Mouse (Mus musculus): ENCODE results near the gene Krt18. TPM values are rescaled to one million over a fixed set of nuclear protein-coding genes. Genes with fewer than 3 reads are reported as not detected.
"Not testable (repeated sequence)": the region's sequence is repeated elsewhere in the genome, so short reads cannot be mapped to it uniquely, and the experiment has no call there.

The Krt18 gene
- total RNA-seq, 2 experiments from 2014 or later: 2.8 to 3.7 TPM

DNA sequence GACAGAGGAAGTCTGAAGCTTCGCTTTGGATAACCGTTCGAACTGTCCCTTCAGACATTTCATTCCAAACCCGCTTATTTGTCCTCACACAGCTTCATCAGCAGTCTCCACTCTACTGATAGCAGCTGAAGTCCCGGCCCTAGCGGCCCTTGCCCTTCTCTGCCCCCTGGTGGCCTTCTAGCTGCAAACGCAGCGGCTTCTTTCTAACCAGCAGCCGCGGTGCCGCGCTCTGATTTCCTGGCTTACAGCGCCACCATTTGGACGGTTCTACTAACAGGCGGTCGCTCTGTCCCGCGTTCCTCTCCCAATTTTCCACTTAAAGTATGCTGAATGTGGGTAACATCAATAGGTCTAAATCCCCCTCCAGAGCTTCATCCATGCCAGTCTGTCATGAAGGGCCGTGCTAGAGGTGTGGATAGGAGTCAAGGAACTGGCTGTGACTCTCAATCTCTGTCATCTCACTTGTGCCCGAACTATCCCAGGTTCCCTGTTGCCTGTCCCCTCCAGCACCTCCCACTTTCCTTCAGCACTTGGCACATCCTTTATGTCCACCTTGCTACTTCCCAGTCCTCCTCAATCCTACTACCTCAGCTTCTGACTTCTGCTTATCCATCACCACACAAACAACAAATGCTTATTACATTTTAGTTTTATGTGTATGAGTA lies 37.8 kb downstream of the Krt18 start:
- peak; percentile 93 to 96 for DNase-seq

DNA sequence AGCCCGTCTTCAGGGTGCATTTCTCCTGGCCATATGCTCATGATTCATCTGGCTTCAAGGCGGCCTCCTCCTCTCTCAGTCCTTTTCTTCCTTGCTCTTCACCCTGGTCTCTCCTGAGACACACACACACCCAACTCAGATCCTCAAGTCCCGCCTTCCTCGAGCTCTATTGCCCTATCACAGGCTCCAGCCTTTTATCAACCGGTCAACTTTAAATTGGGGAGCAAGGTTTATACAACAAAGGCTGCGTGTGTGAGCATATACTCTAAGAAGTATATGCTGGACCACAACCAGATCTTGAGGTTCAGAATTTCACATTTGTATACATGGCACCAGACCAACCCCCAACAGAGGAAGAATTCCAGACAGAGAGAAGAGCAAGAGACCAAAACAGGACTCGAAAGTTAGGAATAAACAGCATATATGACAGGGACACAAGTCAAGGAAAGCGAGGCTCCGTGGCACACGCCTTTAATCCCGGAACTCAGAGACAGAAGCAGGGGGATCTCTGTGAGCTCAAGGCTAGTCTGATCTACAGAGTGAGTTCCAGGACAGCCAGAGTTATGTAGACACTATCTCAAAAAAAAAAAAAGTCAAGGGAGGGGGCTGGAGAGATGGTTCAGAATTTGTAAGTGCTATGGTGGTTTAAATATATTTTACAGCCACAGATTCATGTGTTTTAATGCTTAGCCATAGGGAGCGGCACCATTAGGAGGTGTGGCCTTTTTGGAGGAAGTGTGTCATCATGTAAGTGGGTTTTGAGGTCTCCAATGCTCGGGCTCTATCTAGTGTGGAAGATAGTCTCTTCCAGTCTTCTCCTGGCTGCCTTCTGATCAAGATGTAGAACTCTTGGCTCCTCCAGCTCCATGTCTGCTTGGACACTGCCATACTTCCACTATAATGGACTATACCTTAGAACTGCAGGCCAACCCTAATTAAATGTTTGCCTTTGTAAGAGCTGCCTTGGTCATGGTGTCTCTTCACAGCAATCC lies 42.8 kb downstream of the Krt18 start:
- DNase-seq: no peak

DNA sequence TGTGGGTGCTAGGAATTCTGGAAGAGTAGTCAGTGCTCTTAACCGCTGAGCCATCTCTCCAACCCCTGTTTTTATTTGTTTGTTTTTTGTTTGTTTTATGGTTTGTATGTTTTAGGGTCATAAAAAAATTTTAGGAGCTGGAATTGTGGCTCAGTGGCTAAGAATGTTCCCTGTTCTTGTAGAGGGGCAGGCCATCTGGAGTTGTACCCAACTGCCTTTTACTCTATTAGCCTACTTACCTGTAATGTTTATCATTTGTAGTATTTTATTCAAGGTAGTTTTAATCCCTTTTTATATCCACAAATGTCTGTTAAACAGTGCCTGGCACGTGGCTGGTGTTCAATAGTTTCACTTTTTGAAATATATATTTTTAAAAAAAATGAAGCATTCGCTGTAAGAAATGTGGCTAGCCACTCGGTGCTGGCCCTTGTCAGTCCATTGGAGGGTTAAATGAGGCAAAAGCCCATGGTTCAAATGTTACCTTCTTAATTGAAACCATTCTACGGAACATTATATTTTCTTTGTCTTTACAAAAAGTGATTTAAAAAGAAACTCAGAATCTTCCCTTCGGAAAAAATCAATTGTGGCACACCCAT lies 45.1 kb downstream of the Krt18 start:
- DNase-seq: no peak

DNA sequence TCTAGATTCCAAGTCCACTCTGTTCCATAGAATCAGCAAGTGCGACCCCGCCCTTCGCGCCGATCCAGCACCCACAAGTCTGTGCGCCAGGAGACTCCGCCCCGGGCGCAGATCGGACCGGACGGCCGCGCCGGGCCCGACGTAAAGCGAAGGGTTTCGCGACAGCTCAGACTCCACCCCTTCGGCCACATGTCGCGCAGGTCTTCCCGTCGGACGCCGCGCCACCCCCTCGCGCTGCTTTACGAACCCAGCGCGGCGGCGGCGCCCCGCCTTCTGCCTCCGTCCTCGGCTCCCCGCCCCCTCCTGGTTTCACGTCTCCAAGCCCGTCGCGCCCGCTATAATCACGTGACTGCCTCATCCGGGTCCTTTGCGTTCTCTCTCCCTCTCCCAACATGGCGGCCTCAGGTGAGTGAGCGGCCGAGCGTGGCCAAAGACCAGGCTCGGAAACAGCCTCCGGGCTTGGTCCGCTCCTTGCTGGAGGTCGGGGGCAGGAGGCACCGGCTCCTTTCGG lies 45.6 kb downstream of the Krt18 start, which contains the start of gene Eif4b:
TSS of gene Eif4b (plus strand) at position 215 of the 511 bp plus-strand sequence.
- peak; percentile 99 for DNase-seq

DNA sequence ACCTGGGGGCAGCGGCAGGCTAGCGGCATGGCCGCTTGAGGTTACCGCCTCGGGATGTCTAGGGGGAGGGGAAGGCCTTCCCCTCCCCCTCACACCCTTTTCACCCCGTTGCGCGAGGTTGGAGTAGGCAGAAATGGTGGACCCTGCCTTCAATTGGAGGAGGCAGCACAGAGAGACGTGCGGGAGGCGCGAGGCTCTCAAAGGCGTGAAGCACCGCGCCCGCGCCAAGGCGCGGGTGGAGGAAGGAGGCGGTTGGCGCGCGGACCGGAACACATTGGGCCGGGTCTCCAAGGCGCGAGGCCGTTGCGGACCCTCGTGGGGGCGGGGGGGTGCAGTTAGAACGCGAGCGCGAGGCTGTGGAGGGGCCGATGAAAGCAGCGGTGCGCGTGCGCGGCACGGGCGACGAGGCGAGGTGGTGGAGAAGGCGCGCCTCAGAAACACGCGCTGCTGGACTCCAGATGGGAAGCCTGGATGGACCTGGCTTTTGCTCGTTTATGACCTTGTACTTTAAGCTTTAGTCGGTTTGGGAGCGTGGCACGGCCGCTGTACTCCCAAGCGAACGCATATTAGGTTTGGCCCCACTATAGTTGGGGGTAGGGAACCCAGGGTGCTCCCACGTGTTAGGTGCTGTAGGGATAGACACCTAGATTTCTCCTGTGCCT lies 46.2 kb downstream of the Krt18 start:
- peak; percentile 64 to 65 for DNase-seq

DNA sequence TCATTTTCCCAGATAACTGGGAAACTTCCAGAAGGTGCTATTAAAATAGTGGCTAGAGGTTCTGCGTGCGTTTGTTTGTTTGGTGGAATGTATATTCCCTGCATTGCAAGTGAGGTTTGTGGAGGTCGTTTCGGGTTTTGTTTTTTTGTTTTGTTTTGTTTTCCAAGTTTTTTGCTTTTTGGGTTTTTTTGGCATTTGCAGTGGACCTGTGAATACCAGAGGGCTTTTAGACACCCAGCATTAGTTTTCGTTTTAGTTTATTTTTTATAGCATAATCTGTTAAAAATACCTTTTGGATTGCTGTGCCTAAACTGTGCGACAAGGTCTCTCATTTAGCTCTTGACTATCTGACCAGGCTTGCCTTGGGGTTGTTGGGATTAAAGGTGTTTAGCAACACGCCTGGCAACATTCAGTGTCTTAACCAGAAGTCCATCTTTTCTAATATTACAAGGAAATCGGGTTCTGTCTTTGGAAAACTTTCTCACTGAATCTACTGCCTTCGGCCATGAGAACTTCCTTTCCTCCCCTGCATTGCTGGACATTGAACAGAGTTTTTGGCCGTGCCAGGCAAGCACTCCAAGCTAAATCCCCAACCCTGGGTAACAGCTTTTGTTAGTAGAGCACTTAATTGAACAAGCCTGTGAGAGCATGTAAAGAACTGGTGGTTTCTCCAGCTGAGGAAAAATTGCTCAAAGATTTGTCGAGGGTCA lies 47.1 kb downstream of the Krt18 start:
- DNase-seq: no peak

DNA sequence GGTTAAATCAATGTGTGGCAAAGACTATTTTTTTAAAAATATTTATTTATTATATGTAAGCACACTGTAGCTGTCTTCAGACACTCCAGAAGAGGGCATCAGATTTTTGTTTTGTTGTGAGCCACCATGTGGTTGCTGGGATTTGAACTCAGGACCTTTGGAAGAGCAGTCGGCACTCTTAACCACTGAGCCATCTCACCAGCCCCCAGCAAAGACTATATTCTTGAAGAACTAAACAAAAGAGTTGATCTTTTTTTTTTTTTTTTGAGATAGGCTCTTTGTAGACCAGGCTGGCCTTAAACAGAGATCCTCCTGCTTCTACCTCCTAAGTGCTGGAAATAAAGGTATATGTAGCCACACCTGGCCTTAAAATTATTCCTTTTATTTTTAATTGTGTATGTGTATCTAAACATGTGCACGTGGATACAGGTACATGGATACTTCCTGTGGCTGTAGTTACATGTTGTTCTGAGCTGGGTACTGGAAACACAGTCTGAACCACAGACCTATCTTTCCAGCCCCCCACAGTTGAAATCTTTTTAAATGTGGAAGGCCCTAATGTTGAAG lies 49.2 kb downstream of the Krt18 start:
- DNase-seq: no peak

DNA sequence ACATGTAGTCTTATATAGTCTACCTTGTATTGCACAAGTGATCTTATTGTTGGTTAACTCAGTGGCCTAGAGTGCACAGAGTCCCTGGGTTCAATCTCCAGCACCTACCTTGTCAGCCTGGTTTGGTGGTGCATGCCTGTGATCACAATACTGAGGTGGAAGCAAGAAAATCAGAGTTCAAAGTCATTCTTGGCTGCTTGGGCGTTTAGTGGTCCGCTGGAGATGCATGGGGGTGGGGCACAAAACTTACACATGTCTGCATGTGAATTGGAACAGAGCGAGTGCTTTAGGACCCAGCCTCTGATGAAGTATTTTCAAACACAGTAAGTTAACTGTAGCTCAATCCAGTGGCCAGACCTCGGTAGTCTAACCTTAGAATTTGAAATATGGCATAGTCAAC lies 51.2 kb downstream of the Krt18 start:
- DNase-seq: no peak

DNA sequence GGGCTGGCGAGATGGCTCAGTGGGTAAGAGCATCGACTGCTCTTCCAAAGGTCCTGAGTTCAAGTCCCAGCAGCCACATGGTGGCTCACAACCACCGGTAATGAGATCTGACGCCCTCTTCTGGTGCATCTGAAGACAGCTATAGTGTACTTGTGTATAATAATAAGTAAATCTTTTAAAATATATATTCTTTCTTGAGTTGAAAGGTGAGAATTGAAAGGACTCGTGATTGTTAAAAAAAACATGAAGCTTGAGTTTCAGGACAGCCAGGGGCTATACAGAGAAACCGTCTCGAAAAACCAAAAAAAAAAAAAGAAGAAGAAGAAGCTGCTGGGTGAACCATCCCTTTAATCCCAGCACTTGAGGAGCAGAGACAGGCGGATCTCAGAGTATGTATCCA lies 51.9 kb downstream of the Krt18 start:
- DNase-seq: not testable (repeated sequence)

DNA sequence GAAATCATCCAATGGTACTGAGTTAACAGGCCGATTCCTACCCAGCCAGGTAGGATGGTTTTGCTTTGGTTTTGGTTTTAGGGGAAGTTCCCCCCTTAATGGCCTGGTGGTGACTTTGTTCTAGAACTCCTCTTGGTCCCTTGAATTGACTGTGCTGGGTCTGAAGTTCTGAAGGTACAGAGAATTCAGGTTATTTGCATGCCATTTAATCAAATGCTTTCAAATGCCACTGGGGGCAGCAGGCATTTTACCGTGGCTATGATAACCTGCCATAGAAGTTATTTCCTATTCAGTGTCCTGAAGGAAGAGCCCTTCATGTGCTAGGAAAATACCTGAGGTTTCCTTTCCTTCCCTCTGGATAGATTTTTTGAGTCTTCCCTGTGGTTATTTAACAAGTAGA lies 52.4 kb downstream of the Krt18 start:
- no peak for DNase-seq

Other genes with a start within 250 kb of the Krt18 start
- gene Krt72, start 241.7 kb upstream of the Krt18 start, total RNA-seq (2021): not detected
- gene Krt73, start 225.8 kb upstream of the Krt18 start, total RNA-seq (2021): not detected
- gene Krt2, start 210.0 kb upstream of the Krt18 start, total RNA-seq (2021): not detected
- gene Krt1, start 177.4 kb upstream of the Krt18 start, total RNA-seq (2021): not detected
- gene Krt77, start 158.5 kb upstream of the Krt18 start, total RNA-seq (2021): not detected
- not detected for gene Krt76, start 135.3 kb upstream of the Krt18 start, total RNA-seq (2021)
- under 1 TPM in 1 of 2 experiments, not detected in 1; 0.33 TPM for gene Krt4, start 103.4 kb upstream of the Krt18 start, total RNA-seq (2021)
- gene Krt79, start 87.9 kb upstream of the Krt18 start, total RNA-seq (2021): not detected
- gene Krt78, start 73.9 kb upstream of the Krt18 start, total RNA-seq (2021): under 1 TPM in 1 of 2 experiments, not detected in 1; 0.07 TPM
- 1 to 10 TPM; 1.5 to 3.0 TPM for gene Krt8, start 23.7 kb upstream of the Krt18 start, total RNA-seq (2021)
- gene Eif4b, start 45.6 kb downstream of the Krt18 start, total RNA-seq (2021): 100 to 1,000 TPM; 151 to 167 TPM
- 100 to 1,000 TPM; 109 to 123 TPM for gene Tns2, start 72.2 kb downstream of the Krt18 start, total RNA-seq (2021)
- gene Spryd3, start 108.1 kb downstream of the Krt18 start, total RNA-seq (2021): 10 to 100 TPM; 14.4 to 15.3 TPM
- 10 to 100 TPM; 23.3 to 39.7 TPM for gene Igfbp6, start 116.2 kb downstream of the Krt18 start, total RNA-seq (2021)
- not detected for gene Soat2, start 122.3 kb downstream of the Krt18 start, total RNA-seq (2021)
- 10 to 100 TPM; 30.6 to 31.5 TPM for gene Zfp740, start 175.1 kb downstream of the Krt18 start, total RNA-seq (2021)
- gene Csad, start 176.5 kb downstream of the Krt18 start, total RNA-seq (2021): 10 to 100 TPM; 17.0 to 22.6 TPM
- 1 to 10 TPM; 2.9 to 9.9 TPM for gene Itgb7, start 203.8 kb downstream of the Krt18 start, total RNA-seq (2021)
- 10 to 100 TPM; 13.5 to 16.7 TPM for gene Rarg, start 229.3 kb downstream of the Krt18 start, total RNA-seq (2021)
- gene Gm9918, start 242.4 kb downstream of the Krt18 start, total RNA-seq (2021): not detected

All from heart, adult 18-20 months (tissue).